Mouse (Mus musculus) ES-E14 (cell line): Measurements from ENCODE around the gene B3galt1. TPM values are rescaled to one million over a fixed set of nuclear protein-coding genes. Genes with fewer than 3 reads are reported as not detected.

Experiments
- DNase-seq: peaks from one replicate; pipeline ENCODE4 v3.0.0-alpha.2; 2013; ENCODE audit warnings: low read depth, low spot score
- H3K27ac ChIP-seq: 2 replicates; pipeline ENCODE4 v1.5.1; 2012; ENCODE audit warnings: low read depth, mild to moderate bottlenecking, low read length, moderate library complexity, mixed read lengths; ENCODE audit not compliant: poor library complexity, insufficient read depth, severe bottlenecking
- H3K36me3 ChIP-seq: 2 replicates; pipeline ENCODE4 v1.6.1; 2012; ENCODE audit warnings: mild to moderate bottlenecking, low read length, moderate library complexity, mixed read lengths; ENCODE audit not compliant: control insufficient read depth, poor library complexity, insufficient read depth, severe bottlenecking
- H3K4me1 ChIP-seq, 2 experiments: fragments of 150-350 bp in 1 of 2; sonication (generic) in 1 of 2; 2 replicates each; pipeline ENCODE4 v1.6.1; 2012; ENCODE audit warnings: low read length in 2 of 2, mild to moderate bottlenecking in 1 of 2, mixed read lengths in 1 of 2; ENCODE audit not compliant: control insufficient read depth in 2 of 2, insufficient read depth in 2 of 2, poor library complexity in 1 of 2
- H3K4me3 ChIP-seq, 2 experiments: fragments of 150-350 bp in 1 of 2; sonication (generic) in 1 of 2; 2 replicates each; pipeline ENCODE4 v1.5.1; 2012; ENCODE audit warnings: low read length in 2 of 2, low read depth in 1 of 2, mild to moderate bottlenecking in 1 of 2, mixed read lengths in 1 of 2; ENCODE audit not compliant: insufficient read depth in 1 of 2, poor library complexity in 1 of 2, severe bottlenecking in 1 of 2
- H3K9ac ChIP-seq: 2 replicates; pipeline ENCODE4 v1.6.1; 2012; ENCODE audit warnings: low read depth, mild to moderate bottlenecking, low read length, mixed read lengths; ENCODE audit not compliant: poor library complexity, insufficient read depth, severe bottlenecking
- H3K9me3 ChIP-seq: fragments of 150-350 bp; sonication (generic); 2 replicates; pipeline ENCODE4 v1.6.1; 2012; ENCODE audit warnings: low read depth, mild to moderate bottlenecking, low read length; ENCODE audit not compliant: control insufficient read depth, insufficient read depth
- CHD2 ChIP-seq: IDR thresholded peaks from 2 replicates; pipeline ENCODE4 v1.6.1; 2014; ENCODE audit warnings: mild to moderate bottlenecking, low read depth, low read length, inconsistent platforms
- HCFC1 ChIP-seq: IDR thresholded peaks from 2 replicates; pipeline ENCODE4 v1.6.1; 2012; ENCODE audit warnings: low read length, inconsistent platforms, borderline replicate concordance; ENCODE audit not compliant: insufficient read depth
- MAFK ChIP-seq: IDR thresholded peaks from 2 replicates; pipeline ENCODE4 v1.6.1; 2014; ENCODE audit warnings: mild to moderate bottlenecking, low read depth, low read length, inconsistent platforms; ENCODE audit not compliant: insufficient read depth
- ZC3H11A ChIP-seq: IDR thresholded peaks from 2 replicates; pipeline ENCODE4 v1.6.1; 2012; ENCODE audit warnings: low read depth, mild to moderate bottlenecking, inconsistent platforms, low read length, borderline replicate concordance
- ZNF384 ChIP-seq: IDR thresholded peaks from 2 replicates; pipeline ENCODE4 v1.6.1; 2012; ENCODE audit warnings: low read depth, low read length, inconsistent platforms
- in situ Hi-C, 2 experiments: fragments of 600-800 bp; cut with MboI; formaldehyde crosslinking; loops; one replicate each; pipeline ENCODE4 v1.15.1; 2025; ENCODE audit warnings: low sequenced_read_pairs in 2 of 2, inconsistent platforms in 1 of 2; ENCODE audit not compliant: unreplicated experiment in 2 of 2
- total RNA-seq: library from RNA; depleted of rRNA; stranded (reverse); fragments of 300-350 nt; gene quantifications from 2 replicates; pipeline ENCODE4 v1.2.3, GENCODE M21; 2012; rRNA removed

B3galt1 gene
- total RNA-seq, 1 experiment: 1.5 TPM

- no peak for DNase-seq
- H3K9me3 ChIP-seq: no peaks in the 10 kb centered on the region
- no peak overlapping the region for H3K27ac ChIP-seq
- H3K9ac ChIP-seq: no peak overlapping the region
- TF ChIP-seq ZNF384 (no peak), MAFK (no peak), CHD2 (no peak), ZC3H11A (no peak)
- peaks cover 0 to 2% of the 10 kb centered on the region in 2 experiments; a peak in 1 of 4 replicates for H3K4me1 ChIP-seq
- in situ Hi-C loops: no loop called here
- no peaks in the 10 kb centered on the region for H3K36me3 ChIP-seq
- no peak overlapping the region for H3K4me3 ChIP-seq
These were observed 594.9 kb downstream of the B3galt1 start for GRCm38 (mm10) chr2:68160566-68160965.

GRCm38 (mm10) chr2:68162012-68162411, 596.3 kb downstream of the B3galt1 start:
- Histone ChIP-seq H3K4me1 (no peaks in the 10 kb centered on the region; a peak in 1 of 4 replicates), H3K9ac (no peak overlapping the region), H3K4me3 (no peak overlapping the region), H3K9me3 (no peaks in the 10 kb centered on the region), H3K36me3 (no peaks in the 10 kb centered on the region), H3K27ac (no peak overlapping the region)
- TF ChIP-seq HCFC1: no peak
- no peak for TF ChIP-seq CHD2
- no peak for TF ChIP-seq MAFK
- in situ Hi-C loops: no loop called here
- DNase-seq: no peak

GRCm38 (mm10) chr2:68171306-68171705, 605.6 kb downstream of the B3galt1 start:
- in situ Hi-C loops: no loop called here
- TF ChIP-seq CHD2 (no peak), ZC3H11A (no peak), HCFC1 (no peak), ZNF384 (no peak), MAFK (no peak)
- Histone ChIP-seq H3K4me3 (no peak overlapping the region), H3K9me3 (no peaks in the 10 kb centered on the region), H3K36me3 (no peaks in the 10 kb centered on the region), H3K27ac (no peak overlapping the region), H3K4me1 (no peaks in the 10 kb centered on the region), H3K9ac (no peak overlapping the region)
- DNase-seq: no peak

Other genes with a start within 250 kb of the B3galt1 start
- gene Gm21830, start 152.1 kb upstream of the B3galt1 start, total RNA-seq: not detected in 2 replicates
- not detected in 2 replicates for gene Gm26727, start 132.7 kb upstream of the B3galt1 start, total RNA-seq
- gene Xirp2, start 119.9 kb upstream of the B3galt1 start, total RNA-seq: 0.13 and 0.16 TPM in 2 replicates